In the genomic region with DNA sequence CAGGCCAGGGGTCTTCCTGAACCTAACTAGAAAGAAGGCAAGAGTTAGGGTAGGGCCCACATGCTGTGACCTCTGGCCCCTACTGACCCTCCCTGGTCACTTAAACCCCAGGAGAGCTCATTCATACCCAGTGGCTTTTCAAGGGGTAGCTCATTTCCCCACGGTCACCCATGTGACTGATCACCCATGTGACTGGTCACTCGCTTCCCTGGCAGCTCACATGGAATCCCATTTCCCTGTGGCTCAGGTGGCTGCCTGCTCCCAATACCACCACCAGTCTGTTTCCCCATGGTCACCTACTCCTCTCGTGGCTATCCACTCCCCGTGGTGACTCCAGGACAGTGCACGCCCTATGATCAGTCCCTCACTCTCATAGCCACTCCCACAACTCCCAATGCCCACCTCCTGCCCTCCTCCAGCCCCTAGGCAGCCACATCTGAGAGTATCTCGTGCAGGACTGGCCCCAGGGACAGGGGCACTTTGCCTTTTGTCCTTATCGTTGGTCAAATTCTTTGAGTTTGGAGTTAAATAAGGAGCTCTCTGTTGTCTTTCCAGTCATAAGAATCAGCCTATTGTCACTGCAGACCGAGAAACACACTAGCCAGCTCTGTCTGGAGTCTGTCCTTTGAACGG, we compare ENCODE assay signal across 9 mouse cellular contexts. TPM values are rescaled to one million over a fixed set of nuclear protein-coding genes. Genes with fewer than 3 reads are reported as not detected.
DNase-seq lines count a peak whose midpoint lies in the region; ATAC-seq and TF ChIP-seq lines count a peak whose summit lies in the region.
"Had no signal": no experiment of that assay in that cellular context is flagged by ENCODE, and none has a peak within 500 bp of the region (broad histone marks: within the 10 kb centered on the region; RNA-seq: fewer than 3 reads in every experiment).

No protein-coding gene starts in this region.

- H3K27ac ChIP-seq in heart, embryonic 14.5 days (replicated peaks in 1 of 2; ENCODE audit: control insufficient read depth in 1 of 2, insufficient read depth in 1 of 2, low read depth in 2 of 2, low read length in 2 of 2) = peak overlapping the region; percentile 30 to 74; a peak in 3 of 4 replicates
- H3K27ac ChIP-seq in midbrain, embryonic 10.5 days (replicated peaks) = peak overlapping the region; percentile 49
- no peak overlapping the region for H3K27ac ChIP-seq in midbrain, postnatal 0 days (ENCODE audit: low read depth, low read length)
- H3K27ac ChIP-seq in forebrain, embryonic 16.5 days (ENCODE audit: low read length) = peak overlapping the region; percentile 73
- H3K27ac ChIP-seq in stomach, embryonic 14.5 days (ENCODE audit: low read length) = peak overlapping the region; percentile 27; the same call in 1 of the 2 replicates
- H3K27ac ChIP-seq: liver, embryonic 13.5 days had no signal

- H3K36me3 ChIP-seq in heart, embryonic 14.5 days (ENCODE audit: control insufficient read depth, insufficient read depth, low read length) = no peaks in the 10 kb centered on the region
- no peaks in the 10 kb centered on the region for H3K36me3 ChIP-seq in midbrain, embryonic 10.5 days
- H3K36me3 ChIP-seq in midbrain, postnatal 0 days (ENCODE audit: insufficient read depth, low read length) = no peaks in the 10 kb centered on the region
- no peaks in the 10 kb centered on the region for H3K36me3 ChIP-seq in forebrain, embryonic 16.5 days (ENCODE audit: control insufficient read depth, insufficient read depth)
- no peaks in the 10 kb centered on the region for H3K36me3 ChIP-seq in stomach, embryonic 14.5 days (ENCODE audit: control insufficient read depth, insufficient read depth, low read length)
- H3K36me3 ChIP-seq: liver, embryonic 13.5 days had no signal

- peak overlapping the region; percentile 21; the same call in 1 of the 2 replicates for H3K4me2 ChIP-seq in heart, embryonic 14.5 days (ENCODE audit: low read length)
- no peak overlapping the region for H3K4me2 ChIP-seq in midbrain, postnatal 0 days (ENCODE audit: low read depth, low read length, poor library complexity, severe bottlenecking)
- no peak overlapping the region for H3K4me2 ChIP-seq in forebrain, embryonic 16.5 days (ENCODE audit: low read length)
- no peak overlapping the region for H3K4me2 ChIP-seq in stomach, embryonic 14.5 days (replicated peaks; ENCODE audit: low read depth, low read length)
- H3K4me2 ChIP-seq: liver, embryonic 13.5 days had no signal

- H3K4me3 ChIP-seq in heart, embryonic 14.5 days (ENCODE audit: control insufficient read depth in 1 of 2, insufficient read depth in 1 of 2, low read depth in 1 of 2, low read length in 2 of 2) = no peak overlapping the region
- H3K4me3 ChIP-seq in midbrain, embryonic 10.5 days = no peak overlapping the region
- H3K4me3 ChIP-seq in midbrain, postnatal 0 days (ENCODE audit: low read depth, low read length) = no peak overlapping the region
- no peak overlapping the region for H3K4me3 ChIP-seq in forebrain, embryonic 16.5 days (replicated peaks; ENCODE audit: low read length)
- no peak overlapping the region for H3K4me3 ChIP-seq in stomach, embryonic 14.5 days (ENCODE audit: low read depth, low read length)
- H3K4me3 ChIP-seq: liver, embryonic 13.5 days had no signal

- no peak for ATAC-seq in heart, embryonic 14.5 days (ENCODE audit: insufficient number of reproducible peaks, insufficient read depth, low FRiP score, low read depth)
- no peak for ATAC-seq in midbrain, postnatal 0 days (ENCODE audit: low FRiP score)
- ATAC-seq in forebrain, embryonic 16.5 days = no peak
- ATAC-seq in stomach, embryonic 14.5 days (ENCODE audit: insufficient number of reproducible peaks, insufficient read depth, low FRiP score, low read depth) = no peak
- no peak for ATAC-seq in granulocyte monocyte progenitor cell, adult 5-6 weeks (replicated peaks; ENCODE audit: poor library complexity, severe bottlenecking)

- TF ChIP-seq CTCF in midbrain, postnatal 0 days (IDR thresholded peaks at IDR 0.05) = no peak

- H3K4me1 ChIP-seq in heart, embryonic 14.5 days (ENCODE audit: control insufficient read depth in 2 of 2, insufficient read depth in 2 of 2, low read length in 2 of 2) = peaks cover 75 to 91% of the 10 kb centered on the region in 2 experiments
- H3K4me1 ChIP-seq in midbrain, embryonic 10.5 days = peaks cover 94% of the 10 kb centered on the region
- H3K4me1 ChIP-seq in midbrain, postnatal 0 days (ENCODE audit: insufficient read depth, low read length) = peaks cover 22% of the 10 kb centered on the region
- H3K4me1 ChIP-seq in forebrain, embryonic 16.5 days (replicated peaks; ENCODE audit: control insufficient read depth, insufficient read depth, low read length) = peaks cover 78% of the 10 kb centered on the region
- peaks cover 81% of the 10 kb centered on the region for H3K4me1 ChIP-seq in stomach, embryonic 14.5 days (ENCODE audit: control insufficient read depth, insufficient read depth, low read length)
- H3K4me1 ChIP-seq: liver, embryonic 13.5 days had no signal

- 35% methylated on average over 9 of the region's 9 CpGs for WGBS in heart, embryonic 14.5 days
- 31% methylated on average over 9 of the region's 9 CpGs for WGBS in midbrain, embryonic 10.5 days
- WGBS in midbrain, postnatal 0 days = 32% methylated on average over 9 of the region's 9 CpGs
- whole genome bisulfite sequencing in forebrain, embryonic 16.5 days = 30% methylated on average over 9 of the region's 9 CpGs
- WGBS in stomach, embryonic 14.5 days = 49% methylated on average over 9 of the region's 9 CpGs

- H3K9me3 ChIP-seq in heart, embryonic 14.5 days (ENCODE audit: control insufficient read depth, low read length) = no peaks in the 10 kb centered on the region
- H3K9me3 ChIP-seq in midbrain, embryonic 10.5 days (replicated peaks) = no peaks in the 10 kb centered on the region
- H3K9me3 ChIP-seq in midbrain, postnatal 0 days (ENCODE audit: low read length) = no peaks in the 10 kb centered on the region
- H3K9me3 ChIP-seq in forebrain, embryonic 16.5 days (ENCODE audit: control insufficient read depth, low read length) = no peaks in the 10 kb centered on the region
- no peaks in the 10 kb centered on the region for H3K9me3 ChIP-seq in stomach, embryonic 14.5 days (ENCODE audit: control insufficient read depth, low read depth, low read length)
- H3K9me3 ChIP-seq: liver, embryonic 13.5 days had no signal

- DNase-seq in heart, adult 11 months = no peak
- no peak for DNase-seq in midbrain, embryonic 10.5 days (ENCODE audit: low spot score)
- DNase-seq in midbrain, postnatal 0 days (ENCODE audit: low spot score) = no peak
- no peak for DNase-seq in adrenal gland, postnatal 4 days (ENCODE audit: low spot score in 2 of 2)
- DNase-seq: liver, embryonic 13.5 days had no signal

- H3K9ac ChIP-seq in heart, embryonic 14.5 days (ENCODE audit: low read length) = peak overlapping the region; percentile 31; the same call in 1 of the 2 replicates
- H3K9ac ChIP-seq in midbrain, postnatal 0 days (replicated peaks; ENCODE audit: low read length, poor library complexity, severe bottlenecking) = no peak overlapping the region; the same call in 1 of the 2 replicates
- no peak overlapping the region for H3K9ac ChIP-seq in forebrain, embryonic 16.5 days (replicated peaks; ENCODE audit: low read depth, low read length)
- no peak overlapping the region for H3K9ac ChIP-seq in stomach, embryonic 14.5 days (replicated peaks; ENCODE audit: low read depth, low read length)
- H3K9ac ChIP-seq: liver, embryonic 13.5 days had no signal

- no peaks in the 10 kb centered on the region for H3K27me3 ChIP-seq in heart, embryonic 14.5 days (ENCODE audit: control insufficient read depth, insufficient read depth, low read length)
- peaks cover 5% of the 10 kb centered on the region; the same call in 1 of the 2 replicates for H3K27me3 ChIP-seq in midbrain, embryonic 10.5 days (ENCODE audit: low read depth, poor library complexity, severe bottlenecking)
- no peaks in the 10 kb centered on the region for H3K27me3 ChIP-seq in midbrain, postnatal 0 days (ENCODE audit: insufficient read depth, low read length)
- H3K27me3 ChIP-seq in forebrain, embryonic 16.5 days (replicated peaks; ENCODE audit: control insufficient read depth, insufficient read depth, low read length) = no peaks in the 10 kb centered on the region
- H3K27me3 ChIP-seq in stomach, embryonic 14.5 days (ENCODE audit: control insufficient read depth, insufficient read depth, low read length) = no peaks in the 10 kb centered on the region
- H3K27me3 ChIP-seq: liver, embryonic 13.5 days had no signal

RNA-seq across cellular contexts. Expression of a gene that starts 17.8 kb away (rescaled TPM):
- polyA plus RNA-seq in heart, embryonic 14.5 days (2014; fragmentation: Nextera tagmentation; extraction: Ambion mirVana) = 5.3 and 6.5 TPM in 2 replicates
- polyA plus RNA-seq in midbrain, embryonic 10.5 days (2016; fragmentation: Nextera tagmentation; extraction: Ambion mirVana) = 1.2 and 2.0 TPM in 2 replicates
- 6.5 and 12.8 TPM in 2 replicates for total RNA-seq in midbrain, postnatal 0 days (2014; rRNA removed)
- polyA plus RNA-seq in midbrain, postnatal 0 days (2015; fragmentation: Nextera tagmentation; extraction: Ambion mirVana) = 2.3 TPM in 2 replicates
- 7.2 and 7.3 TPM in 2 replicates for polyA plus RNA-seq in forebrain, embryonic 16.5 days (2015; fragmentation: Nextera tagmentation; extraction: Ambion mirVana)
- polyA plus RNA-seq in stomach, embryonic 14.5 days (2014; fragmentation: Nextera tagmentation; extraction: Ambion mirVana) = 13.3 and 14.8 TPM in 2 replicates
- 10 to 100 TPM; 61.8 to 63.4 TPM for total RNA-seq in adrenal gland, postnatal 4 days (2021)
- total RNA-seq in granulocyte monocyte progenitor cell, adult 5-6 weeks (2014; fragmentation: Nextera tagmentation) = 0.45 TPM in 1 of 2 replicates, not detected in the other
- not detected in 2 replicates for total RNA-seq in granulocyte monocyte progenitor cell, adult 5-6 weeks (2017)

RNA-seq across cellular contexts. Expression of a gene that starts 39.9 kb away (rescaled TPM):
- polyA plus RNA-seq in heart, embryonic 14.5 days (2014; fragmentation: Nextera tagmentation; extraction: Ambion mirVana) = 1.2 TPM in 1 of 2 replicates, not detected in the other
- polyA plus RNA-seq in midbrain, embryonic 10.5 days (2016; fragmentation: Nextera tagmentation; extraction: Ambion mirVana) = 0.28 and 0.43 TPM in 2 replicates
- total RNA-seq in midbrain, postnatal 0 days (2014; rRNA removed) = not detected in 2 replicates
- polyA plus RNA-seq in midbrain, postnatal 0 days (2015; fragmentation: Nextera tagmentation; extraction: Ambion mirVana) = 0.38 and 0.57 TPM in 2 replicates
- not detected in 2 replicates for polyA plus RNA-seq in forebrain, embryonic 16.5 days (2015; fragmentation: Nextera tagmentation; extraction: Ambion mirVana)
- 0.91 TPM in 1 of 2 replicates, not detected in the other for polyA plus RNA-seq in stomach, embryonic 14.5 days (2014; fragmentation: Nextera tagmentation; extraction: Ambion mirVana)
- 1 to 10 TPM; 2.0 to 2.1 TPM for total RNA-seq in adrenal gland, postnatal 4 days (2021)
- 1.8 and 5.0 TPM in 2 replicates for total RNA-seq in granulocyte monocyte progenitor cell, adult 5-6 weeks (2014; fragmentation: Nextera tagmentation)
- total RNA-seq in granulocyte monocyte progenitor cell, adult 5-6 weeks (2017) = 1.2 and 5.3 TPM in 2 replicates
